Mouse (Mus musculus) gastrocnemius, postnatal 36 days (tissue): ENCODE measurements around the gene Cpne7. TPM values are rescaled to one million over a fixed set of nuclear protein-coding genes. Genes with fewer than 3 reads are reported as not detected.
"Not testable (repeated sequence)": the region's sequence is repeated elsewhere in the genome, so short reads cannot be mapped to it uniquely, and the experiment has no call there.

Experiments
- DNase-seq, 2 experiments: peaks; one replicate each; pipeline ENCODE4 v3.0.0; 2022
- intact Hi-C: fragments of 180-260 bp; cut with DNase I; formaldehyde crosslinking; loops from one replicate; pipeline ENCODE4 v1.15.1; 2025
- long read RNA-seq, 2 experiments: library from polyadenylated mRNA; stranded (forward); transcript quantifications; one replicate each; pipeline ENCODE4 v2.0.0; 2021
- total RNA-seq, 2 experiments: library from RNA; stranded (reverse); gene quantifications; 2 replicates each; pipeline ENCODE4 v1.2.3; 2021

Cpne7 gene
- total RNA-seq: under 1 TPM in 1 of 2 experiments, not detected in 1; 0.23 TPM
- long read RNA-seq, experiment 1: 0 reads
- long read RNA-seq, experiment 2: 0 reads

GRCm38 (mm10) chr8:123117127-123117731 lies at the start of gene Cpne7:
TSS of gene Cpne7 (plus strand) at chr8:123117374.
- intact Hi-C loops: no loop called here
- DNase-seq: no peak

GRCm38 (mm10) chr8:123071176-123071575 lies 46.0 kb upstream of the Cpne7 start:
- intact Hi-C loops: loop anchor here (10.0 kb wide), 1 partner anchor 476 kb away; no protein-coding TSS in a partner anchor

GRCm38 (mm10) chr8:123077213-123077612 lies 40.0 kb upstream of the Cpne7 start:
- intact Hi-C loops: loop anchor here (10.0 kb wide), 1 partner anchor 482 kb away; no protein-coding TSS in a partner anchor

More at GRCm38 (mm10) chr8:123071176-123071575, 46.0 kb upstream of the Cpne7 start:
- DNase-seq: no peak

GRCm38 (mm10) chr8:123082993-123083392 lies 34.2 kb upstream of the Cpne7 start:
- intact Hi-C loops: loop anchor here (10.0 kb wide), 1 partner anchor 588 kb away; no protein-coding TSS in a partner anchor
- DNase-seq: no peak

More at GRCm38 (mm10) chr8:123077213-123077612, 40.0 kb upstream of the Cpne7 start:
- DNase-seq: no peak

GRCm38 (mm10) chr8:123083610-123084009 lies 33.6 kb upstream of the Cpne7 start:
- intact Hi-C loops: loop anchor here (10.0 kb wide), 1 partner anchor 589 kb away; no protein-coding TSS in a partner anchor
- DNase-seq: no peak

GRCm38 (mm10) chr8:123087289-123087688 lies 29.9 kb upstream of the Cpne7 start:
- intact Hi-C loops: loop anchor here (10.0 kb wide), 1 partner anchor 592 kb away; no protein-coding TSS in a partner anchor
- no peak for DNase-seq

- intact Hi-C loops: no loop called here
- DNase-seq: no peak
Measured at GRCm38 (mm10) chr8:123097216-123097615, 20.0 kb upstream of the Cpne7 start.

GRCm38 (mm10) chr8:123097786-123098584 lies 19.2 kb upstream of the Cpne7 start:
- DNase-seq: no peak
- intact Hi-C loops: no loop called here

GRCm38 (mm10) chr8:123100288-123100687 lies 16.9 kb upstream of the Cpne7 start:
- DNase-seq: no peak
- intact Hi-C loops: no loop called here

GRCm38 (mm10) chr8:123101244-123101643 lies 15.9 kb upstream of the Cpne7 start:
- intact Hi-C loops: no loop called here
- DNase-seq: no peak

GRCm38 (mm10) chr8:123101735-123102685 lies 15.2 kb upstream of the Cpne7 start, which contains the start of gene Rpl13:
TSS of gene Rpl13 (plus strand) at chr8:123102350.
- DNase-seq: peak; percentile 96
- intact Hi-C loops: no loop called here

GRCm38 (mm10) chr8:123102855-123103254 lies 14.3 kb upstream of the Cpne7 start:
- intact Hi-C loops, DNase-seq: not testable (repeated sequence)

- DNase-seq: no peak
- intact Hi-C loops: no loop called here
Measured at GRCm38 (mm10) chr8:123103285-123103684, 13.9 kb upstream of the Cpne7 start.

- intact Hi-C loops: no loop called here
- DNase-seq: no peak
Measured at GRCm38 (mm10) chr8:123104046-123104767, 13.0 kb upstream of the Cpne7 start.

GRCm38 (mm10) chr8:123105553-123106326 lies 11.4 kb upstream of the Cpne7 start:
- no peak for DNase-seq
- intact Hi-C loops: loop anchor here (2.0 kb wide), 1 partner anchor 51 kb away; no protein-coding TSS in a partner anchor

- DNase-seq: no peak
- intact Hi-C loops: loop anchor here (2.0 kb wide), 1 partner anchor 50 kb away; no protein-coding TSS in a partner anchor
Measured at GRCm38 (mm10) chr8:123106531-123106930, 10.6 kb upstream of the Cpne7 start.

- intact Hi-C loops: loop anchor here (2.0 kb wide), 1 partner anchor 91 kb away; no protein-coding TSS in a partner anchor
- no peak for DNase-seq
Measured at GRCm38 (mm10) chr8:123108010-123108409, 9.2 kb upstream of the Cpne7 start.

- no peak for DNase-seq
- intact Hi-C loops: loop anchor here (2.0 kb wide), 1 partner anchor 90 kb away; no protein-coding TSS in a partner anchor
Measured at GRCm38 (mm10) chr8:123108953-123109352, 8.2 kb upstream of the Cpne7 start.
